Mouse (Mus musculus): ENCODE results near the gene Tmem184b.

Tmem184b gene

GRCm38 (mm10) chr15:79396736-79397135, 6.6 kb downstream of the Tmem184b start:
- DNase-seq: peak; percentile 35

- DNase-seq: no peak
Measured at GRCm38 (mm10) chr15:79395281-79395680, 8.1 kb downstream of the Tmem184b start.

GRCm38 (mm10) chr15:79394842-79395241, 8.5 kb downstream of the Tmem184b start:
- no peak for DNase-seq

- no peak for DNase-seq
Measured at GRCm38 (mm10) chr15:79393101-79393500, 10.3 kb downstream of the Tmem184b start.

- no peak for DNase-seq
Measured at GRCm38 (mm10) chr15:79392527-79392926, 10.8 kb downstream of the Tmem184b start.

- peak; percentile 27 for DNase-seq
Measured at GRCm38 (mm10) chr15:79391447-79392093, 11.8 kb downstream of the Tmem184b start.

- DNase-seq: no peak
Measured at GRCm38 (mm10) chr15:79390434-79390833, 12.9 kb downstream of the Tmem184b start.

GRCm38 (mm10) chr15:79388171-79388570, 15.2 kb downstream of the Tmem184b start:
- no peak for DNase-seq

GRCm38 (mm10) chr15:79387611-79388010, 15.8 kb downstream of the Tmem184b start:
- no peak for DNase-seq

- no peak for DNase-seq
Measured at GRCm38 (mm10) chr15:79387081-79387480, 16.3 kb downstream of the Tmem184b start.

GRCm38 (mm10) chr15:79381644-79382043, 21.7 kb downstream of the Tmem184b start:
- no peak for DNase-seq

- DNase-seq: peak; percentile 79
Measured at GRCm38 (mm10) chr15:79380468-79381444, 22.6 kb downstream of the Tmem184b start.

GRCm38 (mm10) chr15:79379658-79380057, 23.7 kb downstream of the Tmem184b start:
- DNase-seq: no peak

- DNase-seq: no peak
Measured at GRCm38 (mm10) chr15:79378608-79379007, 24.8 kb downstream of the Tmem184b start.

- no peak for DNase-seq
Measured at GRCm38 (mm10) chr15:79377681-79378080, 25.7 kb downstream of the Tmem184b start.

- DNase-seq: no peak
Measured at GRCm38 (mm10) chr15:79374760-79375159, 28.6 kb downstream of the Tmem184b start.

- no peak for DNase-seq
Measured at GRCm38 (mm10) chr15:79370281-79370843, 33.0 kb downstream of the Tmem184b start.

- no peak for DNase-seq
Measured at GRCm38 (mm10) chr15:79369452-79370280, 33.7 kb downstream of the Tmem184b start.

GRCm38 (mm10) chr15:79368861-79369440, 34.4 kb downstream of the Tmem184b start:
- no peak for DNase-seq

GRCm38 (mm10) chr15:79368313-79368811, 35.0 kb downstream of the Tmem184b start:
- DNase-seq: peak; percentile 28

- no peak for DNase-seq
Measured at GRCm38 (mm10) chr15:79366402-79366801, 37.0 kb downstream of the Tmem184b start.

GRCm38 (mm10) chr15:79365068-79365467, 38.3 kb downstream of the Tmem184b start:
- DNase-seq: no peak
